Mouse (Mus musculus): ENCODE data around the gene Mtr. TPM values are rescaled to one million over a fixed set of nuclear protein-coding genes. Genes with fewer than 3 reads are reported as not detected.

Gene Mtr
- polyA plus RNA-seq (2017; shearing (Covaris generic)): 10 to 100 TPM; 20.2 to 37.7 TPM

DNA sequence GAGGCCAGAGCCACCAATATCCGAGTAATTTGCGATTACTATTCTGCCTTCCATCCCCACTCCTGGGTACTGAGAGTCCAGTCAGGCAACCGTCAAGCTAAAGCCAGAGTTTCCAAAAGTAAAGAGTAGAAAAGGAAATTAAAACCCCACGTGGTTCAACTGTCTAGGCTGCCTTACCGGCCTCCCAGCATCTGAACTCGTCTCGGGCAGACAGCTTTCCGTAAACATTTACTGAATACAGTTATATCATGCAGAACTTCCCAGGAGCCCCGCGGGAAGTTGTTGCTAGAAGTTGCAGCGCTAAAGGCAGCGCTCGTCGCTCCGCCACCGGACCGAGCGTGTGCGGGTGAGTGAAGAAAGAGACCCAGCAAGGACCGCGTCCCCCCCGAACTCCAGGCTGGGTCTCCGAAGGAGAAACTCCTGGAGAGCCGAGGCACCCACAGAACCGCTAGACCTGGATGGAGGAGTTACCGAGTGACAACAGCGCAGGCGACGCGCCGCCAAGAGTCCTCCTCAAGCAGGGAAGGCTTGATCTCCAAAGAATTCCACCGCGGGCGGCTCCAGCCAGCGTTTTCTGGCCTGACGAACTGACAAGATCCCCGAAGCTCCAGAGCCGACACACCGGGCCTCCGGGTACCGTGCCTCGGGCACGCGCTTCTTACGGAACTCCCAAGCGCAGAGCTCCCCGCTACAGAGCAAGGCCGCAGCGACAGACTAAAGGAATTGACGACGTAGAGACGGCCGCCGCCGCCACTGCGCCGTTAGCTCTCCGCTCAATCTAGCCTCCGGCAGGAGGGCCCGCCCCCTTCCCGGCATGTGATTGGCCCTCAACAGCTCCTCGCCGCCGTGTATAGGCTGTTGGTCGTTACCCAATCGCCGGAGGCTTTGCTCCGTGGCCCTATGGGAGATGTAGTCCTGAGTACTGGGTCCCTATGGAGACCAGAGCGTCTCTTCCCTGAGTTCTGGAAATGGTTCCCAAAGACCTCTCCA, at the start of gene Mtr:
Gene Mtr (minus strand): TSS at position 723 of the 990 bp plus-strand sequence.

Other genes starting within 250 kb of the Mtr start
- gene Ryr2, start 151.2 kb downstream of the Mtr start, polyA plus RNA-seq (2017; shearing (Covaris generic)): 1 to 10 TPM in 1 of 2 experiments, under 1 TPM in 1; 0.51 to 3.7 TPM
- 1 to 10 TPM; 5.3 to 6.5 TPM for gene Actn2, start 82.6 kb upstream of the Mtr start, polyA plus RNA-seq (2017; shearing (Covaris generic))
- 10 to 100 TPM; 45.1 to 48.5 TPM for gene Heatr1, start 136.9 kb upstream of the Mtr start, polyA plus RNA-seq (2017; shearing (Covaris generic))
- 10 to 100 TPM; 66.1 to 73.0 TPM for gene Lgals8, start 206.8 kb upstream of the Mtr start, polyA plus RNA-seq (2017; shearing (Covaris generic))